Mouse (Mus musculus) left cerebral cortex, adult 6 months (tissue): Measurements from ENCODE around the gene Trap1. TPM values are rescaled to one million over a fixed set of nuclear protein-coding genes. Genes with fewer than 3 reads are reported as not detected.

Source experiments
- long read RNA-seq, 2 experiments: library from polyadenylated mRNA; unstranded; transcript quantifications; one replicate each; pipeline ENCODE4 v2.0.0; 2019 to 2020
- polyA plus RNA-seq: library from polyadenylated mRNA; unstranded; fragments of <200 nt; fragmentation: Nextera tagmentation; gene quantifications from 2 replicates; pipeline ENCODE4 v1.2.3, GENCODE M21; 2021

Gene Trap1
- polyA plus RNA-seq: 28.9 and 36.9 TPM in 2 replicates
- long read RNA-seq, experiment 1, transcript Trap1-201 (18 exons, 2,320 nt): major isoform, 202 of 238 reads
- long read RNA-seq, experiment 1, partial matches to known transcripts: 15 of 238 reads
- long read RNA-seq, experiment 1, other reads (novel, unspliced or antisense): 21 of 238 reads
- long read RNA-seq, experiment 2, transcript Trap1-201 (18 exons, 2,320 nt): major isoform, 28 of 51 reads
- long read RNA-seq, experiment 2, partial matches to known transcripts: 21 of 51 reads
- long read RNA-seq, experiment 2, other reads (novel, unspliced or antisense): 2 of 51 reads

DNA sequence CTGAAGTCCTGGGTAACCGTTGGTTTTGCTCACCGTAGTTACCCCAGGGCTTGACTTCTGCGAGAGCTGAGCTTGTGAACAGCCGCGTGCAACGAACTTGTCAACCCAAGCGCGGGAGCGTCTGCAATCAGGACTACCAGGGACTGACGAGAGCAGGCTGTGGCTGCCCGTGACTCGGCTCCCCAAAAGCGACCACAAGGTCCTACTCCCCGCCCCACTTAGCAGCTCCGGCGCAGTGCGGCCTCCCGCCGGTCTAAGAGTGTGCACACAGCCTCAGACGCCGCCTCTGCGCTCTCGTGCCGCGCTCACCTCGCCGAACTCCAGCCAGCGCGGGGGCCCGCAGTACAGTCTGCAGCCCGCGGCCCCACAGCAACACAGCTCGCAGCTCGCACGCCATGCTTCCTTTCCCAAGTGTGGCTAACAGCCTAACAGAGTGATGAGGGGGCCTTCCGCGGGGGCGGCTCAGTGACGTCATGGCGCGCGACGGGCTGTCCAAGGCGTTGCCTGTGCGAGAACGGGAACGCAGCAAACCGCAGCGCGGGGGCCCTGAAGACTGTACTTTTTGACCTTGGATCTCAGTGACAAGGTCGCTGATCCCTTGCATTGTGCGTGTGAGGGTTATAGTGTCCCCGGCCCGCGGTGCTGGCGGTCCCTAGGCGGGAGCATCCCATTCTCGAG, at the start of gene Trap1:
Gene Trap1 (minus strand): TSS at position 444 of the 678 bp plus-strand sequence.

DNA sequence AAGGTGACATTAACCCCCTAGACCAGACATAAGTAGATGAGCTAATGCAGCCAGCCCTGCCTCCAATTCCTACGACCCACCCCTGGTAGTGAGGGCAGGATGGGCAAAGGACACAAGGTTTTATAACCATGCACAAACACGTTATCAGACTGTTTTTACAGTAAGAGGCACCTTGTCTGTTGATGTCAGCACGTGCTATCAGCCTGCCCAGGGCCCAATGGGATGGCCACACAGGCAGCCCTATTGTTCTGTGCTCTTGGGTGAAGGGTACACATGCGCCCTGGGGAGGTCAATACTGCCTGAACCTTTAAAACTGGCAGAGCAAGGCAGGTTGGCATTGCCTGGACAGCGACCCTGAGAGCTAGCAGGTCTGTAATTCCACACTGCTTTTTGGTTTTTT, 40.8 kb downstream of the Trap1 start, which contains the start of gene Dnase1:
Gene Dnase1 (plus strand): TSS at position 136 of the 400 bp plus-strand sequence.

DNA sequence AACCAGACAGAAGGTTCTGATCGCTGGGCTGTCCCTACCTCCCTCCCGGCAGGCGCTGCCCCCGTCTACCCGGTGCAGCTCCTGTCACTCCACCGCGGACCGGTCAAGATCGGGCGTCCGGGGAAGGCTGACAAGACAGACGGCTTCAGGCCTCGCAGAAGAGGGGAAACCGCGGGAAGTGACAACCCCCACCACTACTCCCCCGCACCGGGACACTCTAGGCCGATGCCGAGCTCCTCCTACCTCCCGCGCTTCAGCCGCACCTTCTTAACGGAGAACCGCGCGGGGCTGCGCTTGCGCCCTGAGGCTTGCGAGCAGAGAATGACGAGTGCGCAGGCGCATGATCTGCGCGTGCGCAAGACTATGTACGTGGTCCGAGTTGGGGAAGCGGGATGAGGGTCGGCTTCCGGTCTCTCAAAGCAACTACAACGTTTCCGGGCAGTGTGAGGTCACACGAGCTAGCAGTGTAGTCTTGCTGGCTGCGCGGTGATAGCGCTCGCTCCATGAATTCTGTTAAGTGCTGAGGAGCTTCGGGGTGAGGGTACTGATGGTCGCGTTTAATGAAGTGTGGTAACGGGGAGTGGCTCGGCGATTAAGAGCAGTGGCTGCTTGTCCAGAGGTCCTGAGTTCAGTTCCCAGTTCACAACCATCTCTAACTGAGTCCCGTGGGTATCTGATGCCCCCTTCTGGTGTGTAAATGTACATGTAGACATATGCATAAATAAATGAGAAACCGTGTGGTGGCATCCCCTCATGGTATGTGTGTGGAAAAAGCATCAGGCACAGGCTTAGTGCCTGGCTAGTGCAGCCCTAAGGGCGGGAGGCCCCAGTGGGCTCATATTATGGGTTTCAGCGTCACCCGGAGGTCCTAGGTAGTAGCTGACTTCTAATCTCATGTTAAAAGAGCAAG, 73.9 kb downstream of the Trap1 start, which contains the start of gene Slx4:
Gene Slx4 (minus strand): TSS at position 282 of the 910 bp plus-strand sequence.

Other genes with a start within 250 kb of the Trap1 start
- not detected in 2 replicates for gene Olfr15, start 246.9 kb downstream of the Trap1 start, polyA plus RNA-seq
- 1.2 and 1.3 TPM in 2 replicates for gene Zfp174, start 230.6 kb downstream of the Trap1 start, polyA plus RNA-seq
- 82.1 and 85.9 TPM in 2 replicates for gene Naa60, start 205.5 kb downstream of the Trap1 start, polyA plus RNA-seq
- 3.8 and 6.6 TPM in 2 replicates for gene Zfp597, start 193.3 kb downstream of the Trap1 start, polyA plus RNA-seq
- 7.8 and 12.0 TPM in 2 replicates for gene Gm20695, start 193.2 kb downstream of the Trap1 start, polyA plus RNA-seq
- gene 1700037C18Rik, start 169.1 kb downstream of the Trap1 start, polyA plus RNA-seq: 9.5 and 9.8 TPM in 2 replicates
- gene Cluap1, start 169.0 kb downstream of the Trap1 start, polyA plus RNA-seq: 27.6 and 30.3 TPM in 2 replicates
- gene Nlrc3, start 101.2 kb downstream of the Trap1 start, polyA plus RNA-seq: 0.16 TPM in 1 of 2 replicates, not detected in the other
- 8.0 and 8.7 TPM in 2 replicates for gene Slx4, start 74.1 kb downstream of the Trap1 start, polyA plus RNA-seq
- gene Dnase1, start 40.9 kb downstream of the Trap1 start, polyA plus RNA-seq: 1.0 and 1.5 TPM in 2 replicates
- 16.3 and 16.4 TPM in 2 replicates for gene Crebbp, start 136.2 kb upstream of the Trap1 start, polyA plus RNA-seq